Mouse (Mus musculus) stomach, embryonic 14.5 days (tissue): Measurements from ENCODE around the gene Tnk2. TPM values are rescaled to one million over a fixed set of nuclear protein-coding genes. Genes with fewer than 3 reads are reported as not detected.

Experiments used
- ATAC-seq: fragments of 200-750 bp; cut with Nextera tagmentation; 2 replicates; pipeline ENCODE4 v1.8.0; 2017; ENCODE audit warnings: low read depth, moderate TSS enrichment; ENCODE audit not compliant: insufficient number of reproducible peaks, insufficient read depth, low FRiP score
- H3K27ac ChIP-seq: fragments of 300-500 bp; sonication (generic); 2 replicates; pipeline ENCODE4 v1.5.1; 2014; ENCODE audit warnings: mild to moderate bottlenecking, low read length, moderate library complexity, mixed read lengths
- H3K27me3 ChIP-seq: fragments of 300-500 bp; sonication (generic); 2 replicates; pipeline ENCODE4 v1.6.1; 2014; ENCODE audit warnings: low read length, control low read depth, mixed read lengths; ENCODE audit not compliant: control insufficient read depth, insufficient read depth
- H3K36me3 ChIP-seq: fragments of 300-500 bp; sonication (generic); 2 replicates; pipeline ENCODE4 v1.6.1; 2014; ENCODE audit warnings: mild to moderate bottlenecking, control low read depth, low read length, moderate library complexity, mixed read lengths; ENCODE audit not compliant: control insufficient read depth, insufficient read depth
- H3K4me1 ChIP-seq: fragments of 300-500 bp; sonication (generic); 2 replicates; pipeline ENCODE4 v1.6.1; 2014; ENCODE audit warnings: low read length, control low read depth, mixed read lengths; ENCODE audit not compliant: control insufficient read depth, insufficient read depth
- H3K4me2 ChIP-seq: fragments of 300-500 bp; sonication (generic); replicated peaks from 2 replicates; pipeline ENCODE4 v1.6.1; 2014; ENCODE audit warnings: low read depth, low read length, control low read depth
- H3K4me3 ChIP-seq: fragments of 300-500 bp; sonication (generic); 2 replicates; pipeline ENCODE4 v1.5.1; 2014; ENCODE audit warnings: low read depth, low read length, control low read depth
- H3K9ac ChIP-seq: fragments of 300-500 bp; sonication (generic); replicated peaks from 2 replicates; pipeline ENCODE4 v1.6.1; 2014; ENCODE audit warnings: low read depth, mild to moderate bottlenecking, control low read depth, low read length, moderate library complexity, mixed read lengths
- H3K9me3 ChIP-seq: fragments of 300-500 bp; sonication (generic); 2 replicates; pipeline ENCODE4 v1.6.1; 2016; ENCODE audit warnings: low read depth, low read length, control low read depth; ENCODE audit not compliant: control insufficient read depth
- WGBS: fragments of 180-500 bp; shearing (Covaris S2); extraction: QIAGEN DNeasy Blood & Tissue Kit; methylation state at CpG from one replicate; pipeline ENCODE4 v1.1.7; 2014; 5-methylcytosine and 5-hydroxymethylcytosine counted together
- polyA plus RNA-seq: library from polyadenylated mRNA; unstranded; fragments of >200 nt; fragmentation: Nextera tagmentation; extraction: Ambion mirVana; gene quantifications from 2 replicates; pipeline ENCODE4 v1.2.1, GENCODE M21; 2014

Tnk2 gene
- polyA plus RNA-seq, 1 experiment from 2014 or later, result 17.1 TPM

GRCm38 (mm10) chr16:32696841-32697464 lies 53.3 kb downstream of the Tnk2 start:
- ATAC-seq, result no peak
- Histone ChIP-seq H3K9me3 (no peaks in the 10 kb centered on the region), H3K4me2 (no peak overlapping the region), H3K9ac (no peak overlapping the region), H3K27ac (no peak overlapping the region), H3K4me3 (no peak overlapping the region), H3K36me3 (no peaks in the 10 kb centered on the region), H3K27me3 (no peaks in the 10 kb centered on the region), H3K4me1 (no peaks in the 10 kb centered on the region)
- 48% methylated on average over 7 of the region's 7 CpGs for WGBS

DNA sequence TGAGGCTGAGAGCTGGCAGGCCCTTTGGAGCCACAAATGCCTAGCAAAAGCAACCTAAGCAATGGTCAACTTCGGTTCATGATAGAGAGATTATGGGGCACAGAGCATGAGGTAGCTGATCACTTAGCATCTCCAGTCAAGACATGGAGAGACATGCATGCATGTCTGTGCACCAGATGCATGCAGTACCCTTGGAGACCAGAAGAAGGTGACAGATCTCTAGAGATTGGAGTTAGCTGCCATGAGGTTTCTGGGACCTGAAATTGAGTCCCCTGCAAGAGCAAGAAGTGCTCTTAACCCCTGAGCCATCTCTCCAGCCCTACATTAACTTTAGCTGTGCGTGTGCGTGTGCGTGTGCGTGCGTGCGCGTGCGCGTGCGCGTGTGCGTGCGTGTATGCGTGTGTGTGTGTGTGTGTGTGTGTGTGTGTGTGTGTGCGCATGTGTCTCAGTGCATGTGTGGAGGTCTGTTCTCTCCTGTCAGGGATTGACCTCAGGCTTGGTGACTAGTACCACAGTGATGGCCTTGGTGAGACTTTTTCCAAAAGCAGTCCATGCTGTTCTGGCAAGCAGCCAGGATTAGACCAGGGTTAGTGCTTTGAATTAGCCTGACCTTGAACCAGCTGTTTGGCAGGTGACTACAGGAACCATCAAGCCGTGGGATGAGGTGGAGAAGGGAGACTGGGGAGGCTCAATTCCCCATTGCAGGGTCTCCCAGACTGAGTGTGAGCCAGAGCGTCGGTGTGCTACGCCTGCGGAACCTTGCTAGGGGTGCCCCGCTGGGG lies 54.2 kb downstream of the Tnk2 start:
- no peaks in the 10 kb centered on the region for H3K27me3 ChIP-seq
- no peak overlapping the region for H3K4me3 ChIP-seq
- no peak overlapping the region for H3K9ac ChIP-seq
- no peaks in the 10 kb centered on the region for H3K9me3 ChIP-seq
- no peak overlapping the region for H3K4me2 ChIP-seq
- WGBS, result 91% methylated on average over 22 of the region's 22 CpGs
- H3K27ac ChIP-seq, result no peak overlapping the region
- H3K4me1 ChIP-seq, result no peaks in the 10 kb centered on the region
- H3K36me3 ChIP-seq, result no peaks in the 10 kb centered on the region
- ATAC-seq, result 0 out of 2 replicates have a peak, but pooled peaks have one; percentile 28

- Histone ChIP-seq H3K4me1 (peaks cover 3% of the 10 kb centered on the region; the same call in 1 of the 2 replicates), H3K36me3 (no peaks in the 10 kb centered on the region), H3K9ac (no peak overlapping the region), H3K27ac (no peak overlapping the region), H3K27me3 (no peaks in the 10 kb centered on the region), H3K4me2 (no peak overlapping the region), H3K4me3 (no peak overlapping the region), H3K9me3 (no peaks in the 10 kb centered on the region)
- ATAC-seq, result 0 out of 2 replicates have a peak, but pooled peaks have one; percentile 18
- WGBS, result 46% methylated on average over 7 of the region's 7 CpGs
Observed at GRCm38 (mm10) chr16:32698550-32698949, 54.9 kb downstream of the Tnk2 start.

GRCm38 (mm10) chr16:32703312-32703912 lies 59.7 kb downstream of the Tnk2 start:
- Histone ChIP-seq H3K27me3 (no peaks in the 10 kb centered on the region), H3K4me3 (no peak overlapping the region), H3K9ac (no peak overlapping the region), H3K36me3 (no peaks in the 10 kb centered on the region), H3K4me1 (peaks cover 4% of the 10 kb centered on the region; the same call in 1 of the 2 replicates), H3K27ac (no peak overlapping the region), H3K9me3 (no peaks in the 10 kb centered on the region), H3K4me2 (no peak overlapping the region)
- WGBS, result 61% methylated on average over 9 of the region's 9 CpGs
- ATAC-seq, result no peak

- 95% methylated on average over 3 of the region's 3 CpGs for WGBS
- no peak for ATAC-seq
Observed at GRCm38 (mm10) chr16:32705606-32706005, 61.9 kb downstream of the Tnk2 start.

GRCm38 (mm10) chr16:32707111-32707823 lies 63.6 kb downstream of the Tnk2 start:
- H3K27ac ChIP-seq, result no peak overlapping the region
- H3K4me3 ChIP-seq, result no peak overlapping the region
- H3K36me3 ChIP-seq, result no peaks in the 10 kb centered on the region
- no peak for ATAC-seq
- no peak overlapping the region for H3K4me2 ChIP-seq
- H3K9me3 ChIP-seq, result no peaks in the 10 kb centered on the region
- H3K4me1 ChIP-seq, result peaks cover 8% of the 10 kb centered on the region
- no peaks in the 10 kb centered on the region for H3K27me3 ChIP-seq
- 56% methylated on average over 17 of the region's 17 CpGs for WGBS
- no peak overlapping the region for H3K9ac ChIP-seq

More at GRCm38 (mm10) chr16:32705606-32706005, 61.9 kb downstream of the Tnk2 start:
- H3K36me3 ChIP-seq, result no peaks in the 10 kb centered on the region
- no peak overlapping the region for H3K4me3 ChIP-seq
- no peak overlapping the region for H3K27ac ChIP-seq
- no peak overlapping the region for H3K9ac ChIP-seq
- no peak overlapping the region for H3K4me2 ChIP-seq
- no peaks in the 10 kb centered on the region for H3K27me3 ChIP-seq
- H3K9me3 ChIP-seq, result no peaks in the 10 kb centered on the region
- H3K4me1 ChIP-seq, result peaks cover 8% of the 10 kb centered on the region

GRCm38 (mm10) chr16:32707824-32708456 lies 64.3 kb downstream of the Tnk2 start:
- no peaks in the 10 kb centered on the region for H3K36me3 ChIP-seq
- no peak overlapping the region for H3K4me2 ChIP-seq
- H3K9me3 ChIP-seq, result no peaks in the 10 kb centered on the region
- peaks cover 8% of the 10 kb centered on the region for H3K4me1 ChIP-seq
- H3K27me3 ChIP-seq, result no peaks in the 10 kb centered on the region
- H3K9ac ChIP-seq, result no peak overlapping the region
- 51% methylated on average over 9 of the region's 9 CpGs for WGBS
- H3K27ac ChIP-seq, result no peak overlapping the region
- H3K4me3 ChIP-seq, result no peak overlapping the region
- peak; percentile 57 for ATAC-seq
